Mouse (Mus musculus) activated CD4-positive, CD25-positive, alpha-beta regulatory T cell, adult 4 months (primary cell): ENCODE data around the gene Sp140. TPM values are rescaled to one million over a fixed set of nuclear protein-coding genes. Genes with fewer than 3 reads are reported as not detected.
A peak's percentile ranks its signal among the peaks of the same experiment; 100 is the strongest.
"Not testable (repeated sequence)": the region's sequence is repeated elsewhere in the genome, so short reads cannot be mapped to it uniquely, and the experiment has no call there.

Experiments
- ATAC-seq: one replicate; pipeline ENCODE4 v1.8.0; 2017
- polyA plus RNA-seq, 2 experiments: library from polyadenylated mRNA; unstranded; fragments of 100-300 nt; shearing (Covaris generic); gene quantifications; one replicate each; pipeline ENCODE4 v1.2.1; 2017

Sp140 gene
- 10 to 100 TPM; 74.8 to 82.4 TPM for polyA plus RNA-seq

DNA sequence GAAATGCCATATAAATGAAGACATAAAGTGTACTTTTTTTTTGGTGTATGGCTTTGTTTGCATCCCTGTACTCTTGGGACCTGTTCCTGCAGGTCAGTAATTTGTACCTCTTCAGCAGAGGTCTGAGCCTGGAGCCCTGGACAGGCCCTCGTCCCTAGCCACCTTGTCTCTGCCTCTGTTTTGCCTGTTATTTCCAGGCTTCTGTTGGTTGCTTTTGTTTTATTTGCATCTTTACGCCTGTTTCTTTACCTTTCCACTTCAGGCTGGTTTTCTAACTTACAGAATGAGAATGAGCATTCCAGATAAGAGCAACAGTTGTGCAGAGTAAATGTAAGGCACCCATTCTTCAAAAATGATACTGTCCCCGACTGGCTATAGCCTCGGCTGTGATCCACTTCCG, at the start of gene Sp140:
Gene Sp140 (plus strand): TSS at position 301 of the 400 bp plus-strand sequence.
- not testable (repeated sequence) for ATAC-seq

DNA sequence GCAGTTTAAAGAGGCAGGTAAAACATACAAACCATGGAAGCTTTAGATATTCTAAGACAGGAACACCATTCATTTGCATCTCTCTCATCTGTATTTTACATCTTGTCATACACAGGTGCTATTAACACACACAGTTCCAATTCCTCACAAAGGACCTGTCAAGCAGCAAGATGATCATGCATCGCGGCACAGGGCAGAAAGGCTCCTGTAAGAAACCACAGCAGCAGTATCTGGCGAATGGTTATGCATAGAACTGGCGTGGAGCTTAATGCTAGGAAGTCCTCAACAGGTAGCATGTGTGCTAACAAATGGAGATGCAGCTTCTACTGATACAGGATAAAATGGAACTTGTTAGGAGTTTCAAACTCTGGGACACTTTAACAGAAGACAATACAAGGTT, 44.9 kb upstream of the Sp140 start:
- ATAC-seq: not testable (repeated sequence)

- ATAC-seq: not testable (repeated sequence)
Measured at GRCm38 (mm10) chr1:85573554-85573953, 26.6 kb upstream of the Sp140 start.

DNA sequence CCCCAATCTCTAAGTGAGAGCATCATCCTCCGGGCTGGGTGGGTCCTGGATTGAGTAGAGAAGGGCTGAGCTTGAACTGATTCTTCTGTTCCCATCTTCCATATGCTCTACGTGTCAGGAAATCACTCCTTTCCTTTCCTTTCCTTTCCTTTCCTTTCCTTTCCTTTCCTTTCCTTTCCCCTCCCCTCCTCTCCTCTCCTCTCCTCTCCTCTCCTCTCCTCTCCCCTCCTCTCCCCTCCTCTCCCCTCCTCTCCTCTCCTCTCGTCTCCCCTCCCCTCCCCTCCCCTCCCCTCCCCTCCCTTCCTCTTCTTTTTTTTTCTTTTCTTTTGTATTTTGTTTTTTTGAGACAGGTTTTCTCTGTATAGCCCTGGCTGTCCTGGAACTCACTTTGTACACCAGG, 24.8 kb upstream of the Sp140 start, which contains the start of gene G530012D18Rik:
Gene G530012D18Rik (plus strand): TSS at position 301 of the 400 bp plus-strand sequence.
- ATAC-seq: not testable (repeated sequence)

DNA sequence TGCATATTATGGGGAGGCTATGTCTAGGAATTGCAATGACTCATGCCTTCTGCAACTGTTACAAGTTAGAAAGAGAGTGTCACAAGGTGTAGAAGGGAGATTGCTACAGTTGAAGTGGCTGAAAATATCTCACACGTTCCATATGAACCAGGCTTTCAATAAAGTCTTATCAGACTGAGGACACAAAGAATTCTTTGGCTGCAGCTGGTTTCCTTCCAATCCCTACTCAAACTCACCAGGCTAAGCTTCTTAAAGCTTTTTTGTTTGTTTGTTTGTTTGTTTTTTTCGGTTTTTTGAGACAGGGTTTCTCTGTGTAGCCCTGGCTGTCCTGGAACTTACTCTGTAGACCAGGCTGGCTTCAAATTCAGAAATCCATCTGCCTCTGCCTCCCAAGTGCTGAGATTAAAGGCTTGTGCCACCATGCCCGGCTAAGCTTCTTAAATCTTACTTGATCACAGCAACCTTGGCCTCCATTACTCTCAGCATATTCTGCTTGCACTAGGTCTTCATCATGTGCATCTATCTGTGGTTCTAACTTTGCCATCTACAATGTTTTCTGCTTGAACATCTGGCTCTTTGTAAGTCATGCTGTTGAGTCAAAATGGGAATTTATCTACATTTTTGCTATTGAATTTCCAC, 21.7 kb upstream of the Sp140 start:
- not testable (repeated sequence) for ATAC-seq

GRCm38 (mm10) chr1:85579199-85580147, 20.7 kb upstream of the Sp140 start:
- not testable (repeated sequence) for ATAC-seq

DNA sequence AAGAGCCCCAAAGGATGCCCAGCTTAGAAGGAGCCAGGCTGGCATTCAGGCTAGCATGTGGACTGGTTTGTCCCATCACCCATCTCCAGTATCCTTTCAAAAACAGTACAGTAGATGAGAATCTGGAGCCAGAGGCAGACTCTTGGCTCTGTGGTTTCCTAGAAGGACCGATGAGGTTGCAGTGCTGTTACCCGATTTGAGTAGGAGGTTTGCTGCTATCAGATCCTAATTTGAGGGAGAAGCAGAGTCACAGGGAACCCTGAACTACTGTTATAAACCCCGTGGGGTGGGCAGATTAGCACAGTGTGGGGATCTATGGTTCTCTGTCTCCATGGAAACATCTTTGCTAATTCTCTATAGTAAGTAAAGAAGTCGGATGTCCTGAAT, 20.0 kb upstream of the Sp140 start:
- ATAC-seq: not testable (repeated sequence)

GRCm38 (mm10) chr1:85580578-85580977, 19.6 kb upstream of the Sp140 start:
- not testable (repeated sequence) for ATAC-seq

GRCm38 (mm10) chr1:85581518-85581917, 18.7 kb upstream of the Sp140 start:
- ATAC-seq: not testable (repeated sequence)

- not testable (repeated sequence) for ATAC-seq
Measured at GRCm38 (mm10) chr1:85588697-85589096, 11.5 kb upstream of the Sp140 start.

DNA sequence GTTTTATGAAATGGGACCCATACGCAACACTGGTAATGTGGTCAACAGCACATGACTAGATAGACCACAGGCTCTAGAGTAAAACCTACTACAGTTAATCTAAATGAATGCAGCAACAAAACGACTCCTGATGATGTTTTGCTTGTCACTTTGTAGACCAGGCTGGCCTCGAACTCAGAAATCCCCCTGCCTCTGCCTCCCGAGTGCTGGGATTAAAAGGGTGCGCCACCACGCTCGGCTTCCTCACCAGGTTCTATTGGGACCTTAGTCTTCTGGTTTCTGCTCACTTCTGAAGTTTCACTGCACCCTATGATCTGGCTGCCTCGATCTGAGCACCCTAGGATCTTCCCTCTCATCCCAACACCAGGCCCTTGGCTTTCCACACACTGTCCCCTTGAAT, 7.7 kb upstream of the Sp140 start:
- ATAC-seq: not testable (repeated sequence)

DNA sequence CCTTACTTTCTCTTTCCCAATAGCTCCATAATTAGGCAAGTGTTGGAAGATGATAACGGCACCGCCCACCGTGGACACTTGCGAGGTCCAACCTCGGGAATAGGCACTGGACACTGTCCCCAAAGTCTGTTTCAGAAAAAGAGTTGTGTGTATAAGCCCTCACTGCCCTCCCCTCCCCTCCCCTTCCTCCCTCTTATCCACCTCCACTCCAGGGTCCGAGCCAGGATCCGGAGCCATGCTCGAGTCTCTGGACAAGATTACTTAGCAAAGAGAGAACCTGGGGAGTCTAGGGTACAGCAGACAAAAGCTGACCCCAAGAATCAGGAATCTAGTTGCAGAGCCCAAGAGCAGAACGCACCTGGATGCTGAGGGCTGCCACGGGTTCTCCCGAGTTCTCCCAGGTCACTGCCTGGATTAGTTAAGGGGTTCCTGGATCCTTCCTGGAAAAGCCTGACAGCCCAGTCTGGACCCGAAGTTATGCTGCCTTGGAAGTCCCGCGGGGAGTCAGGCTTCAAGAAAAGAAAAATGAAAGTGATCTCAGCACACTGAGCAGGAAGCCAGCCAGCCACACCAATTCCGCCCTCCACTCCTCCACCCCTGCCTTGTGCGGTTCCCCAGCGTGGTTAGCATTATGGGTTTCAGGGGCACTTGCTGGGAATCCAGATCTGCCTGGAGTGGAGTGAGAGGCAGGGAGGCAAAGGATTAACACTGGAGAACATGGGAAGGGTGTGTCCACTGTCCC, 1.7 kb upstream of the Sp140 start, which contains the start of gene Sp110:
Gene Sp110 (minus strand): TSS at position 547 of the 742 bp plus-strand sequence.
- ATAC-seq: peak; percentile 57

DNA sequence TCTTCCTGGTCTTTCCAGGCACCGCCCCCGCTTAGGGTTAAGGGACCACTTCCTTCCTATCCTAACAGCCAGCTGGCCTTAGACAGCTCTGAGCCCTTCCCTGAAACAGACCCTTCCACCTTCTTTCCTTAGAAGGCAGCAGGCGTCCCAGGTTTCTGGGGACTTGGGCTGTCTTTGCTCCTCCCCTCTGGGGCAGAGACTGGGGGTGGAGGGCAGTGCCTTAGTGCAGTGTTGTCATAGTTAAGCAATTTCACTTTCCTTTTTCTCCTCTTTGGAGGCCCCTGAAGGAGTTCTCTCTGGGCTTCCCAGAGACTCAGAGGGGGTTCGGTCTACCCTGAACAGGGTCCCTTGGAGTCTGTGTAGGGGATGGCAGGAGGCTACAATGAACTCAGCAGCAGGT, 616 bp downstream of the Sp140 start:
- not testable (repeated sequence) for ATAC-seq

- not testable (repeated sequence) for ATAC-seq
Measured at GRCm38 (mm10) chr1:85604341-85604740, 4.2 kb downstream of the Sp140 start.

GRCm38 (mm10) chr1:85608361-85608760, 8.2 kb downstream of the Sp140 start:
- ATAC-seq: not testable (repeated sequence)

DNA sequence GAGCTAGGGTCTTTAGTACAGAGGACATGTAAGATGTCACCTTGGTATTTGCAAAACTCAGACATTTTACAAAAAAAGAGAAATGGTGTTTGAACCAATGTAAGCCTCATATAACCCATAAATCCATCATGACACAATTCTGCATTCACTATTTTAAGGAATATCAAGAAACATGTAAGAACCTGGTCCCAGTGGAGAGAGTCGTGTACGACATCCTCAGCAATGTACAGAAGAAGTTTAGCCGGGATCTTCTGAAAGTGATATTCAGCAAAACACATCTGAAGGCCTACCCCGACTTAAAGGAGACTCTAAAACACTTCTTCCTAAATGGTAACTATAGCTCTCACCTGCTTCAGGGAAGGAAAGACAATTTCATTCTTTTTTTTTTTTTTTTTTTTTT, 10.4 kb downstream of the Sp140 start:
- not testable (repeated sequence) for ATAC-seq

DNA sequence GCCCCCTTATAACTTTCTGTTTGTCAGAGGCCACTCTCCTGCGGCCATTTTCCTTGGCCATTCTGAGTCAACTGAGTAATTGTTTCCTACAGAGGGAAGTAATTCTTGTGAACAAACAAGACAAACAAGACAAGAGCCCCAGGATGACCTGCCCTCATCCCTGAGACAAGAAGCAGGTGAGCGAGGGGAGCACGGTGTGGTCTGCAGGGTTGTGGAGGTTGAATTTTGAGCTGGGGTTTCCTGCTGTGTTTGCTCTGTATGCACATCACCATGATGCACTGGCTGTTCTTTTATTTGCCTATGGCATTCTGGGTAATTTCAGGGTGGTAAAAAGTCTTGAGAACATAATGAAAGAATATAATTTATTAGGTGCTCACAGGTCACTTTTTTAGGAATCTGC, 14.9 kb downstream of the Sp140 start:
- not testable (repeated sequence) for ATAC-seq

DNA sequence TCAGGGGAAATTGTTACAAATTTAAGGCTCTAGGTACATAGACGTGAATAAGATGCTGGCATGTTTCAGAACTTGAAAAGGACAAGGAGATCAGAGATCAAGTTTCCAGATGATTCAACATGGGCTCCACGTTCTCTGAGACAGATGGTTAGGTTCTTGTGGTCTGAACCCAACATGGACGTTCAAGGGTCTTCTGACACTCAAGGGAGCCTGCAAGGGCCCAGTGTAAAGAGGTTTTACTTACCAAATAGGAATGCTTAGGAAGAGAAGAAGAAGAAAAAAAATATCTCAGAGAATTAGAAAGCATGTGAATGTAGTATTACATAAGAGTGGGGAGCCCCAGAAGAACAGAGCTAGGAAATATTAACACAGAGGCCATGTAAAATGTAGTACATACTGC, 15.6 kb downstream of the Sp140 start:
- ATAC-seq: not testable (repeated sequence)

DNA sequence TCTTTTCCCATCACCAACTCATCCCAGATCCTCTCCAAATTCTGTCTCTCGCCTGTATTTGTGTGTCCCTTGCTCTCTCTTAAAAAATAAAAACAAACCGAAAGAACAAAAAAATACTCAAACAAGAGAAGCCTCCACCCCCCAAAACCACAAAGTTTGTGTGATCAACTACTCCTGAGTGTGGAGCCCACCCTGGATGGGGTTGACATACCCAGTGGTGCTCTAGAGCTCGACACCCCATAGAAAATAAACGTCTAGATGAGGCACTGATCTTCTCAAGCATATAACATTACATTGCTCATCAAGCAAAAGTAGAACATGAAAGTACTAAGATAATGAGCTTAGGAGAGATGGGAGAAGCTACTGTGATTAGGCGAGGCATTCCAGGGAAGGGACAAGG, 17.0 kb downstream of the Sp140 start:
- ATAC-seq: not testable (repeated sequence)

- ATAC-seq: not testable (repeated sequence)
Measured at GRCm38 (mm10) chr1:85618689-85619088, 18.5 kb downstream of the Sp140 start.

- ATAC-seq: not testable (repeated sequence)
Measured at GRCm38 (mm10) chr1:85636936-85637335, 36.8 kb downstream of the Sp140 start.

GRCm38 (mm10) chr1:85638144-85638543, 38.0 kb downstream of the Sp140 start:
- ATAC-seq: not testable (repeated sequence)
